Mouse (Mus musculus) thymus, adult 18-20 months (tissue): ENCODE results near the gene Gpsm1.
A peak's percentile ranks its signal among the peaks of the same experiment; 100 is the strongest.

Source experiments
- DNase-seq, 2 experiments: peaks; one replicate each; pipeline ENCODE4 v3.0.0; 2022; ENCODE audit warnings: mixed read lengths in 2 of 2

Gene Gpsm1

GRCm38 (mm10) chr2:26341510-26341981, 26.2 kb downstream of the Gpsm1 start:
- no peak for DNase-seq

GRCm38 (mm10) chr2:26342044-26342443, 26.7 kb downstream of the Gpsm1 start:
- DNase-seq, result no peak

DNA sequence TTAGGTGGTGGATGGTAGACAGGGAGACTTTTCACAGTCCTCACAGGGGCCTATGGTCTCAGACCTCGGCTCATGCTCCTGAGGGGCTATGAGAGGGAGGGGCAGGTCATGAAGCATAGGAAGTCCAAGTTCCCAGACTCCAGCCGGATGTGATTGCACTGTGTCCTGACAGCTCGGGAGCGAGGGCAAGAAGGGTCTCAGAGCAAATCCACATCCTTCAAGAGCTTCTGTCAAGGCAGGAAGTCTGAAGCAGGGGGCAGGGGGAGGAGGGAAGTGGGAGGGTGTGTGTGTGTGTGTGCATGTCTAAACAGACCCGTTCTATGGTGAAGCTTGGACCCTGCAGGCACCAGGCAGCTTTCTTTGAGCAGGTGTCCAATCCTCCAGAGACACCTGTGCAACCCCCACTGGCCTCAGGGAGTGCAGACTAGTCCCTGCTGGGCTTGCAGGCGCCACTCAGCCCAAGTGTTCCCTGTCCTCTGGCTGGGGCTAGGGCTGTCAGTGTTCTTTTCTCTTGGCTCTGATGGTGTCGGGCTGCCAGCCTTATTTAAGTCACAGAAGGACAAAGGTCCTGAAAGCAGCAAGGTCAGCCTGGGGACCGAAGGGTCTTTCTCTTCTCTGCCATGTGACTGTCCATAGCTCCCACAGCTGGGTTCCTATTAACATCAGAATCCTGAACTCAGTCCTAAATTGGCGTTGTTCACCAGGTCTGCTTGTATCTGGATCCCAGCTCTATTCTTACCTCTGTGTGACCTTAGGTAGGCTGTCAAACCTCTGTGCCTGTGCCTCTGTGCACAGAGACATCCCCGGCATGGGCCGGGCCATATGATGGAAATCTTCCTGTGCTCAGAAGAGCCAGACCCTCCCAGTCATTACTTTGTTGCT, 27.5 kb downstream of the Gpsm1 start:
- DNase-seq, result no peak

- no peak for DNase-seq
These were observed 32.9 kb downstream of the Gpsm1 start for GRCm38 (mm10) chr2:26348241-26348640.

- DNase-seq, result peak; percentile 88 to 89
These were observed 36.3 kb downstream of the Gpsm1 start, which contains the start of gene Dnlz for GRCm38 (mm10) chr2:26351358-26352290. Gene Dnlz, minus strand, starts transcription at chr2:26352110.

GRCm38 (mm10) chr2:26352291-26352910, 37.1 kb downstream of the Gpsm1 start:
- peak; percentile 76 to 77 for DNase-seq

- DNase-seq, result no peak
These were observed 38.0 kb downstream of the Gpsm1 start for GRCm38 (mm10) chr2:26353066-26353980.

DNA sequence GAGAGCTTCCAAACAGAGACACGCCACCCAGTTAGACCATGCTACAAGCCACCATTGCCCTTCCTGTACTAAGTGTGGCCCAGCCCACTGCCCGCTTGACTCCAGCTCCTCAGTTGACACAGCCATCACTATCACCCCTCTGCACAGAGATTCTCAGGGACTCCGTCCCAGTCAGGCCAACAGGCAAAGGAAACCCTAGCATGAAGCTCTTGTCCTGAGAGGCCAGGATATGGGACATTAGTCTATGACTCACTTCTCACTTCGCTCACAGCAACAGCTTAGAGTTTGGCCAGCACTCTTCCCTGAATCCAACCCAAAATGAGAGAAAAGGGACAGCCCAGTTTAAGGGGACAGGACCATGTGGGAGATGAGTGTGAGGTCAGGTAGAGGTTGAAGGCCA, 39.1 kb downstream of the Gpsm1 start:
- DNase-seq, result no peak

- DNase-seq, result no peak
These were observed 40.9 kb downstream of the Gpsm1 start for GRCm38 (mm10) chr2:26356231-26356630.

DNA sequence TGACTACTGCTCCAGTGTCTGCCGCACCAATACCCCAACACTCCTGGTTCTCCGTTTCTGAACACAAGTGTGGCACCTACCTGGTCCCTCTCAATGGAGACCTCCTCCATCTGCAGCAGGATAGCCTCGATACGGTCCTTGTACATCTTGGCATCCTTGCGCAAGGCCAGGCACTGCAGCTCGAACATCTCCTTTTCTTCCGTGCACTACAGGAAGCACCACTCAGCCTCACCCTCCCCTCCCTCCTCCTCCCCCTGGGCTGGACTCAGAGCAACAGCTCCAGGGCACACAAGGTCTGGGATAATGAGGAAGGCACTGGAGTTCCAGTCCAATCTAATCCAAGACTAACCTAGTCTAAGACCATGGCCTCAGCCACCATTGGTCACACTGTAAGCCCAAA, 41.4 kb downstream of the Gpsm1 start:
- peak in 1 of 2 experiments; percentile 34 for DNase-seq

GRCm38 (mm10) chr2:26357484-26357883, 42.2 kb downstream of the Gpsm1 start:
- no peak for DNase-seq

GRCm38 (mm10) chr2:26358667-26359320, 43.5 kb downstream of the Gpsm1 start:
- DNase-seq, result no peak

GRCm38 (mm10) chr2:26359983-26360382, 44.7 kb downstream of the Gpsm1 start:
- no peak for DNase-seq

DNA sequence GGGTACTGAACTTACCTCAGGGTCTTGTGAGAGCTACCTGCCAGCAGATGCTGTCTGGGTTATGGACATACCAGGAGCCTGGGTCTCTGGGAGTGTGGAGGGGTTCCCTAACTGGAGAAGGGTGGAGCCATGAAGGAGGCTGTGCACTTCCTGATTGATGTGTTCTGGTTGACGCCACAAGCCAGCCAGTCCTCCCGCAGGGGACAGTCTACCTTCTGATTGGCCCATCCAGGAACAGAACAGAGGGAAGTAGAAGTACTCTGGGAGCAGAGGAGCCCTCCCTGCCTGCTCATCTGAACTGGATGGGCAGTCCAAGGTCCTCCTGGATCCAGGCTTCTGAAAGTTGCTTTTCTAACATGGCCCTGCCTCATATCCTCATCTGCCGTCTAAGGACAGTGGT, 45.5 kb downstream of the Gpsm1 start, which contains the start of gene Card9:
Gene Card9, minus strand, starts transcription at position 147 of the 400 bp plus-strand sequence.
- no peak for DNase-seq

- DNase-seq, result no peak
These were observed 47.7 kb downstream of the Gpsm1 start for GRCm38 (mm10) chr2:26362991-26363390.

DNA sequence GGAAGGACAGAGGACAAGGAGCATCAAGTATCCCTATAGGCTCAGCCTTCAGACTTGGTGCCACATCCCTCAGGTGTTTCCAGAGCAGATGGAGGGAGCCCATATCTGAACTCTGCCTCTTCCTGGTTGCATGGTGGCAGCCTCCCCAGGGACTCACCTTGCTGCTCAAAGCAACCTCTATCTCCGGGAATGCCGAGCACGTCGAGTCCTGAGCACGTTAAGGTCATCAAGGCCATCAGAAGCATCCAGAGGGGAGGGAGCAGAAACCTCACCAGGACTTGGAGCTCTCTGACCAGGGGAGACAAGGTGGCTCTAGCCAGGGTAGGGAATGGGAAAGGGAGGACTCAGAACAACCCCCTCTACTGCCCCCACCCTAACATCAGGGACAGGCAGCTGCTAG, 48.2 kb downstream of the Gpsm1 start:
- DNase-seq, result no peak

DNA sequence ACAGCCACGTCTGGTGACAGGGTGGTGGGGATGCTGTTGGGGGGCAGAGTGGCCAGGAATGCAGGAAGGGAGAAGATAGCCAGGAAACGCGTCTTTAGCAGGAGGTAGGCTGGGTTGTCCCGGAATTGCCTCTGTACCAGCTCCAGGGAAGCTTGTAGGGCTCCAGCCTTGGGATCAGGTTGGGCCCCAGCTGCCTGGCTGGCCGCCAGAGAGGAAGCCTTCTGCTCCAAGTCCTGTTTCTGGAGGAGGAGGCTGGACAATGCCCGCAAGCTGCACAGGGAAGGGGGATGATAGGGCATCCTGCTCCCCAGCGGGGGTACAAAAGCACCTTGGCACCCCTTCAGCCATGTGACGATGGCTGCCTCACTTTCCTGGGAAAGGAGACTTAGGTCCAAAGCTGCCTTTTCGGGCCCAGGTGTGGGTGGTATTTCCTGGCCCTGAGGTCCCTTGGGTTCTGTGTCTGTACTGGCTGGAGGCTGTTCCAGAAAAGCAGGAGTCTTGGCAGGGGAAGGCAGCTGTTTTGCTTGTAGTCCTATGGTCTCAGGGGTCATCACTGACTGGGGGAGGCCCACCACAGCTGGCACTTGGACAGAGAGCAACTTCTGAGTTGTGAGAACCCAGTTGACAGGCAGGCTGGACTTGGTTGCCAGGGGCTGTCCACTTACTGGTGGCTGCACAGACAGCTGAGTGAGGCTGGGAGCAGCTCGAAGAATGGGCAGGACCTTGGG, 49.6 kb downstream of the Gpsm1 start:
- no peak for DNase-seq

- no peak for DNase-seq
These were observed 52.6 kb downstream of the Gpsm1 start for GRCm38 (mm10) chr2:26367911-26368310.

DNA sequence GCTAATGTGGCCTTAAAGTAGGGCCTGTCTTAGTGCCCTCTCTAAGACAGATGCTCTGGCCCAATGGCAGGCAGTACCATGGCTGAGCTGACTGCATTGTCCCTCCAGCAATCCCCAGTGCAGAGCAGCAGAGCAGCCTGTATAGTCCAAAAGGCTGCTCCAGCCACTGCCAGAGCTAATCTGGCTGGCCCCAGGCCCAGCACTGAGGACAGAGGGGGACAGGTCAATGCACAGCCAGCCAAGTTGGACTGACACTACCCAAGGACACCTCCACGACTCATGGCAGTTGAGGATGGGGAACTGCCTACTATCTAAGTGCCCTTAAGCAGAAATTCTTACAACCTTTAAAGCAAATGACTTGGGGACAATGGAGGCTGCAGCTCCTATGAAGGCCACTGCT, 53.3 kb downstream of the Gpsm1 start:
- no peak for DNase-seq

DNA sequence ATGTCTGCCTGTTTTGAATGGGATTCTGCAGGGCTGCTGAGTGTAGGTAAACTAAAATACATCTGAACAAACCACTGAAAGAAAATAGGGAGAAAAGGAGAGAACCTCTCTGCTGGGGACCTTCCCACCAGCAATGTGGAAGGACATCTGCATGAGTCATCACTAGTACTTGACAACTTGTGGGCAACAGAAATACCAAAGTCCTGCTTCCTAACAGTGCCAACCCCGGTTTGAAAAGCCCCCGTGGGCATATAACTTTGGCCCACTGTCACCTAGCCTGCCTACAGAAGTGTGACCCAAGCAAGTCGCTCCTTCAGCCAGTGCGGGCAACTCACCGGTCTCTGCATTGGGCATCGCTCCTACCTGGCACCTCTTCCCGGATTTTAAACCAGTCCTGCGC, 57.1 kb downstream of the Gpsm1 start:
- no peak for DNase-seq
